Mouse (Mus musculus): ENCODE data around the gene Tfe3. TPM values are rescaled to one million over a fixed set of nuclear protein-coding genes. Genes with fewer than 3 reads are reported as not detected.
A peak's percentile ranks its signal among the peaks of the same experiment; 100 is the strongest.
"Not testable (repeated sequence)": the region's sequence is repeated elsewhere in the genome, so short reads cannot be mapped to it uniquely, and the experiment has no call there.

Tfe3 gene
- 28.8 and 31.8 TPM in 2 replicates for polyA plus RNA-seq (2012; rRNA removed)

DNA sequence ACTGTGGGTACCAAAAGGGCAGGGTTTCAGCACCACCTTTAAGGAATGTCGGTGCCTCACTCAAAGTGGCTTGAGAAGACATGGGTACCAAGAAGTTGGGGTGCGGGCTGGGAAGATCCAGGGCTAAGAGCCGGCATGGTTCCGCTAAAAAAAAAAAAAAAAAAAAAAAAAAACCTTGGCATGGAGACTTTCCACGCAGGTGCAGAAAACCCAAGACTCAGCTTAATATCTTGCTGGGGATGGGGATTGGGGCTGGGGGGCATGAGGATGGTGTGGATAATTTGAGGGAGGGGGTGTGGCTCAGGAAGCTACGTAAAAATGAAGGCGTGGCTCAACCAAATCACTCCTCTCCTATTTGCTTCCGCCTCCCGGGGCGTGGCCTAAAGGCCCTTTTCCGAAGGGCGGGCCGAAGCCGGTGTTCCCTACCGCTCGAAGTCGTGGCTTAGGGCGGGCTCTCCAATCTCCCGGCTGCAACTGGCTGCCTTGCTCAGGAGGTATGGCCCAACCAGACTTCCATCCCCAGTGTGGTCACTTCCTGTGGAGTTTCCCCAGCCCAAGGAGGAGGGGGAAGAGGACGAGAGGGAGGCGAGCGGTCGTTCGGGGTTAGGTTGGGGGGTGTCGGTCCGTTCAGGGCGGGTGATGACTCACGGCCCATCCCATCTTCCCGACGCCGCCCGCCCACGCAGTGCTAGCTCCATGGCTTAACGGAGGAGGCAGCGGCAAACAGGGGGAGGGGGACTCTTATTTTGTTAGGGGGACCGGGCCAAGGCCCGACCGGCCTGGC lies at the start of gene Tfe3:
Tfe3 (plus strand) TSS at position 424 of the 784 bp plus-strand sequence.
- WGBS = 28% methylated on average over 38 of the region's 38 CpGs

GRCm38 (mm10) chrX:7713764-7714134 lies 48.6 kb upstream of the Tfe3 start:
- WGBS = 38% methylated on average over 6 of the region's 12 CpGs
- not testable (repeated sequence) for H3K4me1 ChIP-seq (ENCODE audit: control insufficient read depth, insufficient read depth, low read length); DNase-seq
- H3K4me3 ChIP-seq (replicated peaks; ENCODE audit: extremely low read depth, low read depth, low read length) = peak overlapping the region; percentile 52

More for the DNA sequence above, at the start of gene Tfe3:
- H3K4me1 ChIP-seq (ENCODE audit: control insufficient read depth, insufficient read depth, low read length) = no peaks in the 10 kb centered on the region
- H3K4me3 ChIP-seq (replicated peaks; ENCODE audit: extremely low read depth, low read depth, low read length) = peak within 1 kb of the TSS; percentile 95
- peak; percentile 78 for DNase-seq
- TF ChIP-seq POLR2A (IDR thresholded peaks at IDR 0.05; ENCODE audit: borderline replicate concordance, extremely low read depth, low read depth, low read length) (peak; percentile 82; the same call in 1 of the 2 replicates), CTCF (IDR thresholded peaks at IDR 0.05; ENCODE audit: insufficient read depth, low read length) (no peak)

DNA sequence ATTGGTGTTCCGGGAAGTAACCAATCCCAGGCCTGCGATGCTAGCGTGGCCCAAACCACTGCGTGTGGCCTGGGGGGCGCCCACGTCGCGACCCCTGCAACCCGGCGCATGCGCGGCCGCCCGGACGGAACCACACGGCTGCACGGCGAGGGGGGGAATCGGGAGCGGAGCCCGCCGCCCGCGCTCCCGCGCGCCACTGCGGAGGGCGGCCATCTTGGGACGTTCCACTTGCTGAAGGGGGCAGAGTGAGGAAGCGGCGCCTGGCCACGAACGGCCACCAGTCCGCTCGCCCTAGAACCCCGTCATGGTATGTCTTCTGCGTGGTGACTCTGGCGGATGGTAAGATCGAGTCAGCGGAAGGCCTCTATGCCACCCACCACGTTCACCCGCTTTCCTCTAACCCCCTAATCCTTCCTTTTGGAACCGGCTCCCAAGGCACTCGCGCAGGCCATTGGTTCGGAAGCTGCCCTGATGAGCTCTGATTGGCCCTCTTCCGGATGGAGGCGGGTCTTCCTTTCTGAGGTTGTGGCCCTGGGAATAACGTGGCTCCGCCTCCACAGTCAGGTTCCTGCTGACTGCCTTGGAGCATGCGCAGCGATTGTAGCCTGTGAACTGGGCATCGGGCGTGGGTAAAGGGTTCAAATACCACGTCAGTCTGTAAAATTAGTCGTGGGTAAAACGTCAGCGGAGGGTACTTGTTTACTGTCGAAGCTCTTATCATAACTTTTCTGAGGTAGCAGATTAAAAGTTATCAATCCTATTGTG lies 48.0 kb upstream of the Tfe3 start, which contains the start of gene Wdr45:
Wdr45 (plus strand) TSS at position 199 of the 765 bp plus-strand sequence.
- WGBS = 27% methylated on average over 45 of the region's 60 CpGs
- H3K4me1 ChIP-seq (ENCODE audit: control insufficient read depth, insufficient read depth, low read length) = not testable (repeated sequence)
- H3K4me3 ChIP-seq (replicated peaks; ENCODE audit: extremely low read depth, low read depth, low read length) = peak within 1 kb of the TSS; percentile 52
- DNase-seq = peak; percentile 84

GRCm38 (mm10) chrX:7716058-7716457 lies 46.3 kb upstream of the Tfe3 start:
- not testable (repeated sequence) for H3K4me1 ChIP-seq (ENCODE audit: control insufficient read depth, insufficient read depth, low read length); H3K4me3 ChIP-seq (replicated peaks; ENCODE audit: extremely low read depth, low read depth, low read length); DNase-seq
- WGBS = 48% methylated on average over 1 of the region's 1 CpGs

GRCm38 (mm10) chrX:7721514-7722281 lies 40.7 kb upstream of the Tfe3 start, which contains the start of gene Gm45208:
TSS of gene Gm45208 (plus strand) at chrX:7722245.
- Histone ChIP-seq H3K4me1 (ENCODE audit: control insufficient read depth, insufficient read depth, low read length) (no peaks in the 10 kb centered on the region; the same call in none of the 2 replicates), H3K4me3 (replicated peaks; ENCODE audit: extremely low read depth, low read depth, low read length) (peak within 1 kb of the TSS; percentile 97)
- 27% methylated on average over 22 of the region's 22 CpGs for WGBS
- DNase-seq = peak; percentile 81
- TF ChIP-seq CTCF (IDR thresholded peaks at IDR 0.05; ENCODE audit: insufficient read depth, low read length) (no peak), POLR2A (IDR thresholded peaks at IDR 0.05; ENCODE audit: borderline replicate concordance, extremely low read depth, low read depth, low read length) (no peak; the same call in 1 of the 2 replicates)

DNA sequence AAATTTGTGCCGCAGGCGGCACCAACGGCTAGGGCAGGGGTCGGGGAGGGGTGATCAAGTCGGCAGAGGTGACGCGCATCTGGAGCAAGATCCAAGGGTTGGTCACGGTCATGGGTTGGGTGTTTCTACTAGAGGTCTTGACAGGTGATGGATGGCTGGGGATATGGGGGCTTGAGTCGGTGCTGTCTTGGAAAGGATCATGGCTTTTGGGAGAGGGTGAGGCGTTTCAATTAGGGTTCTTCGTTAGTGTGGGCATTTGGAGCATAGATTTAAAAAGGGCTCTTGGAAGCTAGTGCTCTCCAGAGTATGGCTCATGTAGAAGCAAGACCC lies 40.1 kb upstream of the Tfe3 start:
- no peaks in the 10 kb centered on the region; the same call in none of the 2 replicates for H3K4me1 ChIP-seq (ENCODE audit: control insufficient read depth, insufficient read depth, low read length)
- 29% methylated on average over 11 of the region's 11 CpGs for WGBS
- no peak for TF ChIP-seq CTCF (IDR thresholded peaks at IDR 0.05; ENCODE audit: insufficient read depth, low read length)
- TF ChIP-seq POLR2A (IDR thresholded peaks at IDR 0.05; ENCODE audit: borderline replicate concordance, extremely low read depth, low read depth, low read length) = 0 out of 2 replicates have a peak, but pooled peaks have one; percentile 56

DNA sequence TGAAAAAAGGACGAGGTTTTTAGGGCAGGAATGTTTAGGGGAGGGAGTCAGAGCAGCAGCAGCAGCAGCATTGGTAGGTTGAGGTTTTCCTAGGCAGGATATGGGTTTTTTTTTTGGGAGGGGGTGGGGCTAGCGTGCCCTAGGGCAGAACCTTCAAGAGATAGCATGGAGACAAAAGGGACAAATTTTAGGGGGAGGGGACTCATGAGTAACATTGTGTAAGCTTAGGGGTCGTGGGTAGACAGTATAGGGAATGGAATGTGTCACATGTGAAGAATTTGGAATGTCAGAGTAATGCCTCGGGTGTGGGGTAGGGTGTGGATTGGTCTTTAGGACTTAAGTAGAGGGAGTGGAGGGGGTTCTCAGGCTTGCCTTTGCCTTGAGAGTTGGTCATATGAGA lies 39.7 kb upstream of the Tfe3 start:
- H3K4me1 ChIP-seq (ENCODE audit: control insufficient read depth, insufficient read depth, low read length) = no peaks in the 10 kb centered on the region; the same call in none of the 2 replicates
- no peak for DNase-seq
- WGBS = 23% methylated on average over 4 of the region's 4 CpGs
- TF ChIP-seq CTCF (IDR thresholded peaks at IDR 0.05; ENCODE audit: insufficient read depth, low read length) (no peak), POLR2A (IDR thresholded peaks at IDR 0.05; ENCODE audit: borderline replicate concordance, extremely low read depth, low read depth, low read length) (no peak)
- peak overlapping the region; percentile 97 for H3K4me3 ChIP-seq (replicated peaks; ENCODE audit: extremely low read depth, low read depth, low read length)

More for the DNA sequence above, 40.1 kb upstream of the Tfe3 start:
- no peak for DNase-seq
- H3K4me3 ChIP-seq (replicated peaks; ENCODE audit: extremely low read depth, low read depth, low read length) = peak overlapping the region; percentile 97

DNA sequence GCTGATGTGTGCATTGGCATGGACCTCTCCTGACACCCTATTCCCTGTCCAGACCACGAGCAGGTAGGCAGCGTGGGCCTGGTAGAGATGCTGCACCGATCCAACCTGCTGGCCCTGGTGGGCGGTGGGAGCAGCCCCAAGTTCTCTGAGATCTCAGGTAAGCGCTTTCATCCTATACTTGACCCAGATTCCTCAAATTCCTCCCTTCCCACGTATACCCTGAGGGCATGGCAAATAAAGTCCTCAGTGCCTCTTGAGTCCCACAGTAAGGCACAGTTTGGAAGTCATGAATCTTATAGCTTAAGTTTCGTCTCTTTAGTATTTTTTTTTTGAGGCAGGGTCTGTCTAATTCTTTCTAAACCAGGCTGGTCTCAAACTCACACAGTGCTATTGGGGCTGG lies 38.2 kb upstream of the Tfe3 start:
- TF ChIP-seq CTCF (IDR thresholded peaks at IDR 0.05; ENCODE audit: insufficient read depth, low read length) (no peak), POLR2A (IDR thresholded peaks at IDR 0.05; ENCODE audit: borderline replicate concordance, extremely low read depth, low read depth, low read length) (no peak)
- DNase-seq = no peak
- no peaks in the 10 kb centered on the region; the same call in none of the 2 replicates for H3K4me1 ChIP-seq (ENCODE audit: control insufficient read depth, insufficient read depth, low read length)
- WGBS = 76% methylated on average over 7 of the region's 7 CpGs
- no peak overlapping the region for H3K4me3 ChIP-seq (replicated peaks; ENCODE audit: extremely low read depth, low read depth, low read length)

DNA sequence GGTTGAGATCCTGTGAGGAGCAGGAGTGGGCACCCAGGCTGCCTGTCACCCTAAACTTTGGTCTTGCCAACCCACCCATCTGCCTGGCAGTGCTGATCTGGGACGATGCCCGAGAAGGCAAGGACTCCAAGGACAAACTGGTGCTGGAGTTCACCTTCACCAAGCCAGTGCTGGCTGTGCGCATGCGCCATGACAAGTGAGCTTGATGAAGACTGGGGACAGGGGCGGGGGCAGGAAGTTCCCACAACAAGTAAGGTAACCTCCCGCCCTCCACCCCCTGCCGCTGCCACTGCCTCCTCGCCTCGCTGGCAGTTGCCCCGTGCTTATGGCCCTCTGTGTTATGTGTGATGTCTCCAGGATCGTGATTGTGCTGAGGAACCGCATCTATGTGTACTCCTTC lies 36.5 kb upstream of the Tfe3 start:
- Histone ChIP-seq H3K4me3 (replicated peaks; ENCODE audit: extremely low read depth, low read depth, low read length) (no peak overlapping the region), H3K4me1 (ENCODE audit: control insufficient read depth, insufficient read depth, low read length) (no peaks in the 10 kb centered on the region; the same call in none of the 2 replicates)
- 76% methylated on average over 12 of the region's 12 CpGs for WGBS
- TF ChIP-seq POLR2A (IDR thresholded peaks at IDR 0.05; ENCODE audit: borderline replicate concordance, extremely low read depth, low read depth, low read length) = no peak
- DNase-seq = no peak
